Mouse (Mus musculus): ENCODE results near the gene Cryl1.

GRCm38 (mm10) chr14:57276481-57277012 lies 121.8 kb downstream of the Cryl1 start:
- TF ChIP-seq POLR2A (IDR thresholded peaks at IDR 0.05; ENCODE audit: borderline replicate concordance, extremely low read depth, low read depth, low read length) (no peak), CTCF (IDR thresholded peaks at IDR 0.05; ENCODE audit: insufficient read depth, low read length) (no peak)
